Mouse (Mus musculus): Measurements from ENCODE around the gene Sergef.

Sergef gene

GRCm38 (mm10) chr7:46616429-46617005 lies 23.1 kb downstream of the Sergef start:
- no peak for DNase-seq (ENCODE audit: low read depth, low spot score)

GRCm38 (mm10) chr7:46615256-46615977 lies 24.2 kb downstream of the Sergef start:
- no peak for DNase-seq (ENCODE audit: low read depth, low spot score)

- DNase-seq (ENCODE audit: low read depth, low spot score): no peak
These were observed 25.3 kb downstream of the Sergef start for GRCm38 (mm10) chr7:46614263-46614662.

GRCm38 (mm10) chr7:46613091-46613490 lies 26.5 kb downstream of the Sergef start:
- no peak for DNase-seq (ENCODE audit: low read depth, low spot score)

- DNase-seq (ENCODE audit: low read depth, low spot score): no peak
These were observed 27.1 kb downstream of the Sergef start for GRCm38 (mm10) chr7:46612421-46612937.

GRCm38 (mm10) chr7:46611970-46612369 lies 27.6 kb downstream of the Sergef start:
- DNase-seq (ENCODE audit: low read depth, low spot score): no peak

- DNase-seq (ENCODE audit: low read depth, low spot score): no peak
These were observed 30.3 kb downstream of the Sergef start for GRCm38 (mm10) chr7:46609317-46609716.

- DNase-seq (ENCODE audit: low read depth, low spot score): peak; percentile 73
These were observed 32.1 kb downstream of the Sergef start for GRCm38 (mm10) chr7:46607428-46608055.

GRCm38 (mm10) chr7:46607031-46607426 lies 32.6 kb downstream of the Sergef start:
- DNase-seq (ENCODE audit: low read depth, low spot score): peak; percentile 58

- peak; percentile 74 for DNase-seq (ENCODE audit: low read depth, low spot score)
These were observed 33.1 kb downstream of the Sergef start for GRCm38 (mm10) chr7:46606391-46607030.

GRCm38 (mm10) chr7:46603051-46603450 lies 36.6 kb downstream of the Sergef start:
- DNase-seq (ENCODE audit: low read depth, low spot score): no peak

GRCm38 (mm10) chr7:46602079-46602478 lies 37.5 kb downstream of the Sergef start:
- no peak for DNase-seq (ENCODE audit: low read depth, low spot score)

- DNase-seq (ENCODE audit: low read depth, low spot score): no peak
These were observed 38.5 kb downstream of the Sergef start for GRCm38 (mm10) chr7:46601097-46601496.

- DNase-seq (ENCODE audit: low read depth, low spot score): no peak
These were observed 42.6 kb downstream of the Sergef start for GRCm38 (mm10) chr7:46597006-46597405.

GRCm38 (mm10) chr7:46591546-46591945 lies 48.1 kb downstream of the Sergef start:
- no peak for DNase-seq (ENCODE audit: low read depth, low spot score)

- DNase-seq (ENCODE audit: low read depth, low spot score): no peak
These were observed 50.4 kb downstream of the Sergef start for GRCm38 (mm10) chr7:46589181-46589580.

GRCm38 (mm10) chr7:46588005-46588404 lies 51.6 kb downstream of the Sergef start:
- DNase-seq (ENCODE audit: low read depth, low spot score): no peak

GRCm38 (mm10) chr7:46587466-46587865 lies 52.1 kb downstream of the Sergef start:
- no peak for DNase-seq (ENCODE audit: low read depth, low spot score)

- DNase-seq (ENCODE audit: low read depth, low spot score): no peak
These were observed 52.9 kb downstream of the Sergef start for GRCm38 (mm10) chr7:46586621-46587216.

GRCm38 (mm10) chr7:46582750-46583149 lies 56.9 kb downstream of the Sergef start:
- no peak for DNase-seq (ENCODE audit: low read depth, low spot score)

GRCm38 (mm10) chr7:46581358-46581930 lies 58.2 kb downstream of the Sergef start:
- no peak for DNase-seq (ENCODE audit: low read depth, low spot score)

Data from CD4-positive, CD25-positive, alpha-beta regulatory T cell, adult 2 months (primary cell).